Mouse (Mus musculus): Measurements from ENCODE around the gene Adgrl1. TPM values are rescaled to one million over a fixed set of nuclear protein-coding genes. Genes with fewer than 3 reads are reported as not detected.

Adgrl1 gene
- polyA plus RNA-seq, 1 experiment from 2014 or later = 8.1 TPM

- no peak for ATAC-seq
- Histone ChIP-seq H3K4me3 (ENCODE audit: low read length) (no peak overlapping the region), H3K9ac (ENCODE audit: low read depth, low read length) (no peak overlapping the region), H3K27ac (ENCODE audit: low read length) (no peak overlapping the region), H3K36me3 (ENCODE audit: control insufficient read depth, insufficient read depth, low read length) (no peaks in the 10 kb centered on the region), H3K27me3 (replicated peaks; ENCODE audit: control insufficient read depth, insufficient read depth, low read length) (no peaks in the 10 kb centered on the region), H3K4me2 (ENCODE audit: low read depth, low read length) (no peak overlapping the region), H3K4me1 (ENCODE audit: control insufficient read depth, insufficient read depth, low read length) (peaks cover 9% of the 10 kb centered on the region), H3K9me3 (ENCODE audit: control insufficient read depth, low read length) (no peaks in the 10 kb centered on the region)
- WGBS = 86% methylated on average over 3 of the region's 3 CpGs
Observed at GRCm38 (mm10) chr8:83914232-83914631, 14.3 kb downstream of the Adgrl1 start.

DNA sequence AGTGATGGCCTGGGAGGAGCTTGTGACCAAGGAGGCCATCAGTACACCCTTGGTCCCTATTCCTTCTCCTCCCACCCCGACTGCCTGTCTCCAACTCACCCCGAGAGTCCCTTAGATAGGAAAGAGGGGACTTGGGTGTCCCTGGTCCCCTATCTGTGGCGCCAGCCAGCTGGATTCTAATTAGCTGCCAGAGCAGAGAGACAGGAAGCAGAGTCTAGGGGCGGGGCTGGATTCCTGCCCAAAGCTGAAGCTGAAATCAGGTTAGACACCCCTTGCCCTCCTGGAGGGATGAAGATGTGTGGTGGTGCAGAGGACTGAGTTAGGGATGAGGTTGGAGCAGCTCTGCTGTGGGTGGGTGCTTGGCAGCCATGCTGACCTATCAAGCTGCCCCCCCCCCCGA, 15.0 kb downstream of the Adgrl1 start:
- Histone ChIP-seq H3K4me3 (ENCODE audit: low read length) (no peak overlapping the region), H3K27ac (ENCODE audit: low read length) (no peak overlapping the region), H3K27me3 (replicated peaks; ENCODE audit: control insufficient read depth, insufficient read depth, low read length) (no peaks in the 10 kb centered on the region), H3K4me2 (ENCODE audit: low read depth, low read length) (no peak overlapping the region), H3K4me1 (ENCODE audit: control insufficient read depth, insufficient read depth, low read length) (peaks cover 9% of the 10 kb centered on the region), H3K9ac (ENCODE audit: low read depth, low read length) (no peak overlapping the region), H3K36me3 (ENCODE audit: control insufficient read depth, insufficient read depth, low read length) (0 out of 2 replicates have a peak, but pooled peaks cover 2% of the 10 kb centered on the region), H3K9me3 (ENCODE audit: control insufficient read depth, low read length) (no peaks in the 10 kb centered on the region)
- 44% methylated on average over 5 of the region's 5 CpGs for WGBS
- no peak for ATAC-seq

GRCm38 (mm10) chr8:83916015-83916414, 16.1 kb downstream of the Adgrl1 start:
- H3K4me3 ChIP-seq (ENCODE audit: low read length) = no peak overlapping the region
- H3K27ac ChIP-seq (ENCODE audit: low read length) = no peak overlapping the region
- no peaks in the 10 kb centered on the region for H3K9me3 ChIP-seq (ENCODE audit: control insufficient read depth, low read length)
- WGBS = 73% methylated on average over 5 of the region's 5 CpGs
- no peak for ATAC-seq
- H3K9ac ChIP-seq (ENCODE audit: low read depth, low read length) = no peak overlapping the region
- H3K27me3 ChIP-seq (replicated peaks; ENCODE audit: control insufficient read depth, insufficient read depth, low read length) = no peaks in the 10 kb centered on the region
- 0 out of 2 replicates have a peak, but pooled peaks cover 2% of the 10 kb centered on the region for H3K36me3 ChIP-seq (ENCODE audit: control insufficient read depth, insufficient read depth, low read length)
- H3K4me2 ChIP-seq (ENCODE audit: low read depth, low read length) = no peak overlapping the region
- peaks cover 9% of the 10 kb centered on the region for H3K4me1 ChIP-seq (ENCODE audit: control insufficient read depth, insufficient read depth, low read length)

DNA sequence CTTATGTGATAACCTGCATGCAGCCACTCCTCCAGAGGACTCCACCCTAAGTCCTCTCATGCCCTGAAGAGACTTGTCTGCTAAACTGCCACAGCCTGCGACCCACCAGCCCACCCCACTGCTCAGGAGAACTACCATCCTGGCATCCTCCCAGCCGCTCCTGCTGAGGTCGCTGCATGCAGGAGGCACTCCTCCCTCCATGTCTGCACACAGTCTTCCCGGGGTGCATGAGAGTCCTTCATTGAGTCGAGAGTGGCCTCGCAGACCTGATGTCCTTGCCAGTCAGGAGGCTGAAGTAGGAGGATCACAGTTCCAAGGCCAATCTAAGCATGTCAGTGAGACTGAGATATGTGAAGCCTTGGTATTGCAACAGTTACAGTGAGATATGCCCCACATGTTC, 17.7 kb downstream of the Adgrl1 start:
- H3K9me3 ChIP-seq (ENCODE audit: control insufficient read depth, low read length) = no peaks in the 10 kb centered on the region
- ATAC-seq = no peak
- H3K4me1 ChIP-seq (ENCODE audit: control insufficient read depth, insufficient read depth, low read length) = peaks cover 9% of the 10 kb centered on the region
- H3K36me3 ChIP-seq (ENCODE audit: control insufficient read depth, insufficient read depth, low read length) = 0 out of 2 replicates have a peak, but pooled peaks cover 2% of the 10 kb centered on the region
- H3K4me2 ChIP-seq (ENCODE audit: low read depth, low read length) = no peak overlapping the region
- no peak overlapping the region for H3K4me3 ChIP-seq (ENCODE audit: low read length)
- H3K9ac ChIP-seq (ENCODE audit: low read depth, low read length) = no peak overlapping the region
- no peaks in the 10 kb centered on the region for H3K27me3 ChIP-seq (replicated peaks; ENCODE audit: control insufficient read depth, insufficient read depth, low read length)
- 80% methylated on average over 6 of the region's 6 CpGs for WGBS
- H3K27ac ChIP-seq (ENCODE audit: low read length) = no peak overlapping the region

- ATAC-seq = no peak
- H3K9me3 ChIP-seq (ENCODE audit: control insufficient read depth, low read length) = no peaks in the 10 kb centered on the region
- H3K4me3 ChIP-seq (ENCODE audit: low read length) = no peak overlapping the region
- no peak overlapping the region for H3K4me2 ChIP-seq (ENCODE audit: low read depth, low read length)
- 81% methylated on average over 3 of the region's 3 CpGs for WGBS
- no peaks in the 10 kb centered on the region for H3K4me1 ChIP-seq (ENCODE audit: control insufficient read depth, insufficient read depth, low read length)
- no peak overlapping the region for H3K9ac ChIP-seq (ENCODE audit: low read depth, low read length)
- no peak overlapping the region for H3K27ac ChIP-seq (ENCODE audit: low read length)
- no peaks in the 10 kb centered on the region for H3K27me3 ChIP-seq (replicated peaks; ENCODE audit: control insufficient read depth, insufficient read depth, low read length)
- H3K36me3 ChIP-seq (ENCODE audit: control insufficient read depth, insufficient read depth, low read length) = peaks cover 7% of the 10 kb centered on the region; the same call in 1 of the 2 replicates
Observed at GRCm38 (mm10) chr8:83921558-83921957, 21.7 kb downstream of the Adgrl1 start.

- H3K9me3 ChIP-seq (ENCODE audit: control insufficient read depth, low read length) = no peaks in the 10 kb centered on the region
- H3K27ac ChIP-seq (ENCODE audit: low read length) = no peak overlapping the region
- no peaks in the 10 kb centered on the region for H3K27me3 ChIP-seq (replicated peaks; ENCODE audit: control insufficient read depth, insufficient read depth, low read length)
- H3K4me2 ChIP-seq (ENCODE audit: low read depth, low read length) = no peak overlapping the region
- H3K4me3 ChIP-seq (ENCODE audit: low read length) = no peak overlapping the region
- no peaks in the 10 kb centered on the region for H3K4me1 ChIP-seq (ENCODE audit: control insufficient read depth, insufficient read depth, low read length)
- ATAC-seq = no peak
- no peak overlapping the region for H3K9ac ChIP-seq (ENCODE audit: low read depth, low read length)
- H3K36me3 ChIP-seq (ENCODE audit: control insufficient read depth, insufficient read depth, low read length) = peaks cover 7% of the 10 kb centered on the region; the same call in 1 of the 2 replicates
- WGBS = 89% methylated on average over 8 of the region's 8 CpGs
Observed at GRCm38 (mm10) chr8:83922727-83923126, 22.8 kb downstream of the Adgrl1 start.

- no peaks in the 10 kb centered on the region for H3K27me3 ChIP-seq (replicated peaks; ENCODE audit: control insufficient read depth, insufficient read depth, low read length)
- H3K36me3 ChIP-seq (ENCODE audit: control insufficient read depth, insufficient read depth, low read length) = peaks cover 9% of the 10 kb centered on the region
- H3K27ac ChIP-seq (ENCODE audit: low read length) = no peak overlapping the region
- no peak overlapping the region for H3K4me3 ChIP-seq (ENCODE audit: low read length)
- no peak overlapping the region for H3K4me2 ChIP-seq (ENCODE audit: low read depth, low read length)
- H3K4me1 ChIP-seq (ENCODE audit: control insufficient read depth, insufficient read depth, low read length) = no peaks in the 10 kb centered on the region
- ATAC-seq = no peak
- H3K9me3 ChIP-seq (ENCODE audit: control insufficient read depth, low read length) = no peaks in the 10 kb centered on the region
- WGBS = 87% methylated on average over 5 of the region's 5 CpGs
- H3K9ac ChIP-seq (ENCODE audit: low read depth, low read length) = no peak overlapping the region
Observed at GRCm38 (mm10) chr8:83924585-83924984, 24.7 kb downstream of the Adgrl1 start.

- Histone ChIP-seq H3K4me1 (ENCODE audit: control insufficient read depth, insufficient read depth, low read length) (no peaks in the 10 kb centered on the region), H3K4me2 (ENCODE audit: low read depth, low read length) (no peak overlapping the region), H3K27ac (ENCODE audit: low read length) (no peak overlapping the region), H3K36me3 (ENCODE audit: control insufficient read depth, insufficient read depth, low read length) (peaks cover 9% of the 10 kb centered on the region), H3K9me3 (ENCODE audit: control insufficient read depth, low read length) (no peaks in the 10 kb centered on the region), H3K4me3 (ENCODE audit: low read length) (no peak overlapping the region), H3K9ac (ENCODE audit: low read depth, low read length) (no peak overlapping the region), H3K27me3 (replicated peaks; ENCODE audit: control insufficient read depth, insufficient read depth, low read length) (no peaks in the 10 kb centered on the region)
- 60% methylated on average over 7 of the region's 7 CpGs for whole genome bisulfite sequencing
- ATAC-seq = no peak
Observed at GRCm38 (mm10) chr8:83926266-83926665, 26.4 kb downstream of the Adgrl1 start.

DNA sequence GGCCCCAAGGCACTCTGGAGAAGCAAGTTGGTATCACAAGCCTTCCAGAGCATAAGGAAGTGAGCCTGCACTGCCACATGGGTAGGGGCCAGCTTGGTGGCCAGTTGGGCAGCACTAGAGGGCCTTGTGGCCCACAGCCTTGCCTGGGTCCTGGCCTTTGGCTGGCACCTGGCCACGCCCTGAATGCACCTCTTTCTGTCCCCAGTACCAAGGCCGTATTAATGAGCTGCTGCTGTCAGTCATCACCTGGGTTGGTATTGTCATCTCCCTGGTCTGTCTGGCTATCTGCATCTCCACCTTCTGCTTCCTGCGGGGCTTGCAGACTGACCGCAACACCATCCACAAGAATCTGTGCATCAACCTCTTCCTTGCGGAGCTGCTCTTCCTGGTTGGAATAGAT, 34.3 kb downstream of the Adgrl1 start:
- Histone ChIP-seq H3K4me3 (ENCODE audit: low read length) (no peak overlapping the region), H3K27ac (ENCODE audit: low read length) (no peak overlapping the region), H3K27me3 (replicated peaks; ENCODE audit: control insufficient read depth, insufficient read depth, low read length) (no peaks in the 10 kb centered on the region), H3K9me3 (ENCODE audit: control insufficient read depth, low read length) (no peaks in the 10 kb centered on the region), H3K4me2 (ENCODE audit: low read depth, low read length) (no peak overlapping the region), H3K36me3 (ENCODE audit: control insufficient read depth, insufficient read depth, low read length) (peaks cover 13% of the 10 kb centered on the region), H3K4me1 (ENCODE audit: control insufficient read depth, insufficient read depth, low read length) (no peaks in the 10 kb centered on the region), H3K9ac (ENCODE audit: low read depth, low read length) (no peak overlapping the region)
- ATAC-seq = no peak
- WGBS = 82% methylated on average over 5 of the region's 5 CpGs

GRCm38 (mm10) chr8:83934994-83935393, 35.1 kb downstream of the Adgrl1 start:
- Histone ChIP-seq H3K27me3 (replicated peaks; ENCODE audit: control insufficient read depth, insufficient read depth, low read length) (no peaks in the 10 kb centered on the region), H3K9ac (ENCODE audit: low read depth, low read length) (no peak overlapping the region), H3K4me3 (ENCODE audit: low read length) (no peak overlapping the region), H3K27ac (ENCODE audit: low read length) (no peak overlapping the region), H3K4me2 (ENCODE audit: low read depth, low read length) (no peak overlapping the region), H3K36me3 (ENCODE audit: control insufficient read depth, insufficient read depth, low read length) (peaks cover 8% of the 10 kb centered on the region), H3K9me3 (ENCODE audit: control insufficient read depth, low read length) (no peaks in the 10 kb centered on the region), H3K4me1 (ENCODE audit: control insufficient read depth, insufficient read depth, low read length) (no peaks in the 10 kb centered on the region)
- WGBS = 76% methylated on average over 2 of the region's 2 CpGs
- ATAC-seq = no peak

Data from intestine, embryonic 16.5 days (tissue).